Mouse (Mus musculus): ENCODE results near the gene Wdr92.

Wdr92 gene

DNA sequence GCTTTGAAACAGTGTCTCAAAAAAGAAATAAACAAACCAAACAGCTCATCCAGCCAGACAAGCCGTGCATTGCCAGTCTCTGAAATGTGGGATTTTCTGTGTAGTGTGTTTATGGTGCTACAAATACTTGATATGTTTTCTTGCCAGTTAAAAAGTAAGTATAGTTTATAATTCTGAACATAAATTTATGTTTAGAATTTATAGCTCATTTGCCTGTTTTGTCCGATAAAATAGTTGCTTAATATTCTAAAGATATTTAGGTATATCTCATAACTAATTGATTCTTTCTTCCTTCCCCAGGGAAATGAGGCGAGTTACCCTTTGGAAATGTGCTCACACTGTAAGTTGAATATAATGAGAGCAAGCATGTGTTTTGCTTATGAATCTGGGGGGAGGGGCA is at the start of gene Wdr92:
Gene Wdr92, plus strand, starts transcription at position 301 of the 400 bp plus-strand sequence.
- DNase-seq (ENCODE audit: low read depth, low spot score): no peak

DNA sequence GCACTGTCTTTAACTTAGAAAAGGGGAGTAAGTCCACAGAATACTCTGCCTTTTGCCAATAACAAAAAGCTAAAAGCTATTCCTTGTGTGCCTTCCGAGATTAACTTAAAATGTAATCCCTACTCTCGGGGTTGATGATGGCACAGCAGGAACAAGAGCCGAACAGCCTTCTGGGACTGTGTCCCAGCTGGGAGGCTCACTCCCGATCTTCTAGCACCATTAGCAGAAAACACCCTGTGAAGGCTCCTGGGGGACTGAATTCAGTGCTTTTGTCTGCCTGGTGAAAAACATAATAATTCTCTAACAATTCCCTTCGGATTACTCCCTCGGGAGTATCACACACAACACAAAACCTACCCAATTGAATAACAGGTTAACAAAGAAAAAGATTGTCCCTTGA is 46.3 kb upstream of the Wdr92 start:
- peak; percentile 12 for DNase-seq (ENCODE audit: low read depth, low spot score)

DNA sequence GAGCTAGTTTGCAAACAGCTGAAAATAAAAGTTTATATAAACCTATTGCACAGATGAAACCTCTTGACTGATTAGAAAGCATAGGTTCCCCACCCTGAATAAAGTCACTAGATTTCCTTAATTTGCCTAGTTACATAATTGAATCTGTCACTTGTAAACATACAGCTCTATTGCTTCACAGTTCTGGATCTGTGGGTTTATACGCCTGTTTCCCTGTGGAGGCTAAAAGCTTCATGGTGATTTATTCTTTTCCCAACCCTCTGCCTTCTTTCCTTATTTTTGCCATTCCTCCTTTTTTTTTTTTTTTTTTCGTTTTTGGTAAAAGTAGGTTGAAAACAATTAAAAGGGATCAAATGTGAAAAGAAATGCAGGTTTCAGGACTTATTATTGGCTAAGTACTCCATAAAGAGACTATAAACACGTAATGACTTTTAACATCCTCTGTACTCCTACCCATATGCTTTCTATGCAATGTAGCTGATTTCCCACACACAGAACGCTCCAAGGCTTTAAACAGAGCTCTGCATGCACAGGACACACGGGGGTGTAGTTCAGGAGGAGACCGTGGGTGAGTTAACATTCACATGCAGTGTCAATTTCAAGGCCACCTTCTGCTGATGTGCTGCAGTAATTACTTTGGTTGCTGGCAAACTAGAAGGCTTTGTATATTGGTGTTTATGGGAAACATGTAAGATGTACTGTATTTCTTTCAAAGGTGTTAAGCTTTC is 43.4 kb upstream of the Wdr92 start:
- DNase-seq (ENCODE audit: low read depth, low spot score): no peak

DNA sequence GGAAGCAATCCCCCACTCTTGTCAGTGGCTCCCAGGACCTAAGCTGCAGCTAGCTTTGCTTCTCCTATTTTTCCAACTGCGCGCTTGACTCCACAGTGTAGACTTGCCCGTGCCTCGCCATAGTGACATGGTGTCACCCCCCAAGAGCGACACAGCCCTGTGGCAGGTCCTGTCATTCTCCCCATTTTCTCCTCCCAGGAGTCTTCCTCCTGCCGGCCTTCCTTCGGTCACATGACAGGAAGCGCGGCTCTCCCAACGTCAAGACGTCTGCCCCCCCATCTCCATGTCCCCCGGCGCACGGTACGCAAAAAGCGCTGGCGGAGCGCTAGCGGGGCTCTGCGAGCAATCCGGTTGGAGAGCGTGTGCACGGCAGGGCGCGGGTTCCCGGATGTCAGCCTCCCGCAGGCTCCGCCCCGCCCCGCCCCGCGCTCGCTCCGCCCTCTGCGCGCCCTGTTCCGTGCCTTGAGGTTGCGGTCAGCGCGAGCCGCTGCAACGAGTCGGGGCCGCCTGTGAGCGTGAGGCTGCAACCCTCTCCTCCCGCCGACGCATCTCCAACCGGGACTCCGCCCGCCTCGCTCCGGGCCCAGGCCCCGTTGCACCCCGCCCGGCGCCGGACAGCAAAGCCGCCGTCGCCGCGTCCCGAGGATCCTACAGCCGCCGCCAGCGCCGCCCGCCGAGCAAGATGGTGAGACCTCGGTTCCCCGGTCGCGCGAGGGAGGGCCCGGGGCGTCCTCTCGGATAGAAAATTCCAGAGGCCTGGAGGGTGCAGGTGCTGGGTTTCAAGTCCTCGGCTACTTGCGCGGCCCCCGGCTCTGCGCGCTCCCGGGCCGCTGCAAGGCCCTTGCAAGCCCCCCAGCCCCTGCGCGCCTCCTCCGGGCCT is 22.8 kb upstream of the Wdr92 start, which contains the start of gene Ppp3r1:
Gene Ppp3r1, plus strand, starts transcription at position 406 of the 880 bp plus-strand sequence.
- peak; percentile 97 for DNase-seq (ENCODE audit: low read depth, low spot score)

DNA sequence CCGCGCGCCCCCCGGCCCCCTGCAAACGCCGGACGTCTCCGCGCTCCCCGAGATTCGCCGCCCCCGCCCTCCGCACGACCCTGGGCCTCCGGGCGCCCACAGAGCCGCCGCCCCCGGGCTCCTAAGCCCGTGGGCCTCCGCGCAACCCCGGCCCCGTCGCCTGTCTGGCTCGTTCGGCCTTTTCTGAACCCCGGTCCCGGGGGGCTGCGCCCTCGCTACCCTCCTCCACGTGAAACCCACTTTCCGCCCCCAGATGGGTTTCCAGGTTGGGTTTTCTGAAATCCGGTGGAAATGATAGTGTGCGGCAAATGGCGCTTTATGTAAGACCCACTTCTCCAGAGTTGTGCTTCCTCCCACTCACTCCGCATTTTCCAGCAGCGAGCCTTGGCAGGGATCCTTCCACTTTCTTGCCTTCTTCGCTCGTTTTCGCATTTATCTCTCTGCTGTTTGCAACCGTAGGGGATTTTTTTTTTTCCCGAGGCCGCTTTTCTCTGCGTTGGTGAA is 22.1 kb upstream of the Wdr92 start:
- peak; percentile 16 for DNase-seq (ENCODE audit: low read depth, low spot score)

DNA sequence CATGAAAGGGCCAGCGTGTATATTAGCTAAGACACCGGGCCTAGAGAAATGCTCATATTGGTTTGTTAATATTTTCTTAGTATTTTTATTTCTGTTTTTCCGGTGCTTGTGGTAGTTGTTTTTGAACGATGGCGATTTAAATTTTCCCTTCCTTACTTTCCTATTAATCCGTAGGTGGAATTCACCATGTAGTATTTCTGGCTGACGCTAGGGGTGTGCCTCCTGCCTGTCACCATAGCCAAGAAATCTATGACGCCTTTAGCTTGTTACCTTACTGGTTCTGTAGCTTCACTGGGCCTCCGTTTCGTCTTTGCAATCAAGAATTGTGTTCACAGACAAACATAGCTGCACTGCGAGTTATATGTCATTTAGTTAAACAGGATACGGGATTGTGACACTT is 21.7 kb upstream of the Wdr92 start:
- DNase-seq (ENCODE audit: low read depth, low spot score): peak; percentile 61

DNA sequence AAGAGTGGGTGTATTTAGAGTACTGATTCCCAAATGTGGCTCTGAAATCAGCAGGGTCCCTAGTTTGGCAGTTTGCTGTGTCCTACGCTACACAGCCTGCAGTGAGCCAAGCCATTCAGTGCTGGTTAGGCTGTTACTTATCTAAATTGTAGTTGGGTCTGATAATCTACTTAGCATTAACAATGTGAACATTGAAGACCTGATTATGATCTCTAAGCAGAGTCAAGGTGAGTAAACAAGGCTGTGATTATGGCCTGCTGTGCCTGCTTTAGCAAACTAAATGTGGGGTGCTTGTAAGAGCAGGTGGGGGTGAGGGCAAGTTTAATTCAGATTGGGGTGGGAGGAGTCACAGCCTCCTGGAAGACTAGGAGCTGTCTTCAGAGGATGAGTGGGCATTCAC is 18.0 kb upstream of the Wdr92 start:
- no peak for DNase-seq (ENCODE audit: low read depth, low spot score)

DNA sequence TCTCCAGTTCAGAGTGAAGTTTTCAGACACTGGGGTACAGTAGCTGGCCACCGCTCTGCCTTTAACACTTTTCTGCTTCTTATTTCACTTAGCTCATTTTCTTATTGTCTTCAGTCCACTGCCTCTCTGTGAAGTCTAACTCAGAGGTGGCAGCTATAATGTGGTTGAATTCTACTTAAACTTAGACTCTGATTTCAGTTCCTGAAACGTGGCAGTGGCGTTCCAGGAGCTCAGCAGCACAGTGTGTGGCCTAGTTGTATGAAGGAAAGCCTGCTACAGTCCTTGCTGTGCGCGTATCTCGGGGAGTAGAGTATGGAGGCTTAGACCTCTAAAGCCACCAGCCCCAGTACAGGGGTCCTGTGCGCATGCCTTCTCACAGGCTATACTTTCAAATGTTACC is 15.3 kb upstream of the Wdr92 start:
- no peak for DNase-seq (ENCODE audit: low read depth, low spot score)

DNA sequence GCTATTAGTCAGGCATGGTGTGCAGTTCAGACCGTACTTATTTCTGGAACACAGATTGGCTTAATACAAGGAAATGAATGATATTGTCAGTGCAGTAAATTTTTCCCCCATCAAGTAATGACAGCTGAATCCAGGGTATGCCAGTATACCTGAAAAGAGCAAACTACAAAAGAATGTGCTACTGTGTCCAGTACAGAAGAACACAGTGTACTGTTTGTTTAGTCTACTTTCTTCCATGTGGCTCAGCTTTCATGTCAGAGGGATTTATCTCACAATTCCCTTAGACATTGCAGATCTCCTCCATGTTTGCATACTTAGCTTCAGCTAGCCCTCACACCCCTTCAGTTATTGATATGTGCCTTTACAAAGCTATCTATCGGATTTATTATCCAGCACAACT is 12.6 kb upstream of the Wdr92 start:
- no peak for DNase-seq (ENCODE audit: low read depth, low spot score)

DNA sequence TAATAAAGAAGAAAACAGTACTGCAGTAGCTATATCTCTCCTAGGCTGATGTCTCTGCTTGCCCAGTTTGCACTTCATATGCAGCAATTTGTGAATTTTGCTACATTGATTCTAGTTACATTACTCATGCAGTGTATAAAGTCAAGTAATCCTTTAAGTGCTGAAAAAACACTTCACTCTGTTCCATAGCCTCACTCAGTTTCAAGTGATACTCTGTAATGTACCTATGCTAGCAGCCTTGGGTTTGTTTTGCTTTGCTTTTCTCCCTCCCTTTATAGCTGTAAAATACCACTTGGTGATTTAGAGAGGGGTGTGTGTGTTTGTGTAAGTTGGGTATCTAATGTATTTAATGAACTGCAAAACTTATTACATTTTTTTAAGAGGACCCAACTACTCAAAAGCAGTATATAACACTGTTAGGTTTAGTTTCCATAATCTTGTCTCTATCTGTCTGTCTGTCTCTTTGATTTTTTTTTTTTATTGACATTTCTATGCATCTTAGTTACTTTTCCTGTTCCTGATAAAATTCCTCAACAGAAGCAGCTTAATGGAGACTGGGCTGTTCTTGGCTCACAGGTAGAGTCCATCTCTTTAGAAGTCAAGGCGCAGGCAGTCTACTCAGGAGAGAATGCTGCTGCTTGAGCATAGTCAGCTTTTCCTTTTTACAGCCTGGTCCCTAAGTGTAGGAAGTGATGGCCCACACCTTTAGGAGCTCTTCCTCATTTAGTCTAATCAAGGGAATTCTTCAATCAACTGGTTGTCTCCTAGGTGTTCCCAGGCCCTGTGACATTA is 10.8 kb upstream of the Wdr92 start:
- no peak for DNase-seq (ENCODE audit: low read depth, low spot score)

DNA sequence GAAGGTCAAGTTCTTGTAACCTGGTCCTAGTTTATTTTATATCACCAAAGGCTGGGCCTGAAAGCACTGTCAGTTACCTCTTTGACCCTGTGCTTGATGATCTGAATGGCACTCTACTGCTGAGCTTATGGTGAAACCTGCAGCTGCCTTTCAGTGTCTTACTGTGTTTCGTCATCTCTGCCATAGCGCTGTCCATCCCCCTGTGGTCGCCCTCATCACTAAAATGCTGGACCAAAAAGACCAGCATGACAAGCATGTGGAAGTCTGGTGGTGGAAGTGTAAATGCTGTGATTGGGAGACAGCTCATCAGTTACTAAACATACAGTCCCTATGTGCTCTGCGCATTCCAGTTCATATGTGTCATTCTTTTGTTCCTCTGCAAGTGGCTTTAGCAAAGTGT is 9.6 kb upstream of the Wdr92 start:
- DNase-seq (ENCODE audit: low read depth, low spot score): no peak

DNA sequence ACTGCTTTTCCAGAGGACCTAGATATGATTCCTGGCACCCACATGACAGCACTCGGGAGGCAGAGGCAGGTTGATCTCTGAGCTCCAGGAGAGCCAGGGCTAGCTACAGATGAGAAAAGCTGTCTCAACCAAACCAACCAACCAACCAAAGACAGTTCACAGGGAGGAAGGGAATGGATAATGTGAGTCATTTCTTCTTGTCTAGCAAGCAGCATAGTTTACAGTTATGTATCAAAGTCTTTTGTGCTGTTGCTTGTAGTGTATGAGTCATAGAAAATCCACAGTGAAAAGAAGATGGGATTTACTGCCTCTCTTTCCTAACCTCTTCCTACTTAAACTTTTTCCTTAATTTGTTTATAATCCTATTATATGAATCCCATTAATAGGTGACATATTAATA is 5.3 kb upstream of the Wdr92 start:
- no peak for DNase-seq (ENCODE audit: low read depth, low spot score)

DNA sequence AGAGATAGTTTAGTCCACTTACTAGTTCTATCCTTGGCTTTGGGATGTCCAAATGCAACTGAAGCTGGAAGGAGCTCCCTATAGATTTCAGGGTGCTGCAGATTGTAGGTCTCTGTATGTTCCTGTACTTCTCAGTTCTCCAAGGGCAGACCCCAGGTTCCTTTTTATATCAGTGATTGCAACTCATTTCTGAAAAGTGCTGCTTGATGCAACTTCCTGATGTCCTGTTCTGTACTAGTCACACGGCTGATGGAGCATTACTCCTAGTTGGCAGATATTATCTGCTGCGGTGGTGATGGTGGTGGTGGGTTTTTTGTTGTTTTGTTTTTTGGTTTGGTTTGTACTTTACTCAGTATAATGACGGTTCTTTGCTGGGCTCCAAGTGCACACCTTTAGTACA is 1.2 kb upstream of the Wdr92 start:
- no peak for DNase-seq (ENCODE audit: low read depth, low spot score)

DNA sequence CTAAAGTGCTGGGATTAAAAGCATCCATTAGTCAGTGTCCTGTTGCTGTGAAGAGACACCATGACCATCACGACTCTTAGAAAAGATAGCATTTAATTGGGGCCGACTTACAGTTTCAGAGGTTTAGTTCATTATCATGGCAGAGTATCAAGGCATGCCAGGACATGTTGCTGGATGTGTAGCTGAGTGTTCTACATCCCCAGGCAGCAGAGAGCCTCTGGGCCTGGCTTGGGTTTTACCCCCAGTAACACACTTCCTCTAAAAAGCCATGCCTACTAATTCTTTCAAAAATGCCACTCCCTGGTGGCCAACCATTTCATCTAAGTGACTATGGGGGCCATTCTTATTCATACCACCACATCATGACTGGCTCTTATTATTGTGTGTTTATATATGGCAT is 1.3 kb downstream of the Wdr92 start:
- no peak for DNase-seq (ENCODE audit: low read depth, low spot score)

DNA sequence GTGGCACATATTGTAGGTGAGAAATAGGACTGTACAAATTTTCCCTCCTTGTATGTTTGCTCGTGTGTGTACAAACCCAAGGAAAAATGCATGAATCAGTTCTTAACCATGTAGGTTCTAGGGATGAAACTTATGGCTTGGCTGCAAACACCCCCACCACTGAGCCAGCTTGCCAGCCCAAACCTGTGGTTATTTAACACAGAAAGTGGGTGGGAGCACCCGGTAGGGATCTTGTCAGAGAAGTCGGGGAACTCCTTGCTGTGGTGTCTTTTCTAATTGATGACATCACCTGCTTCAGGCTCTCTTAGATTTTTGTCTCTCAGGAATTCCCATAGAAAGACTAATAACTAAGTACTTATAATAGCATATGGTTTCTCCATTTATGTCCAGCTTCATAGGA is 5.7 kb downstream of the Wdr92 start:
- no peak for DNase-seq (ENCODE audit: low read depth, low spot score)

DNA sequence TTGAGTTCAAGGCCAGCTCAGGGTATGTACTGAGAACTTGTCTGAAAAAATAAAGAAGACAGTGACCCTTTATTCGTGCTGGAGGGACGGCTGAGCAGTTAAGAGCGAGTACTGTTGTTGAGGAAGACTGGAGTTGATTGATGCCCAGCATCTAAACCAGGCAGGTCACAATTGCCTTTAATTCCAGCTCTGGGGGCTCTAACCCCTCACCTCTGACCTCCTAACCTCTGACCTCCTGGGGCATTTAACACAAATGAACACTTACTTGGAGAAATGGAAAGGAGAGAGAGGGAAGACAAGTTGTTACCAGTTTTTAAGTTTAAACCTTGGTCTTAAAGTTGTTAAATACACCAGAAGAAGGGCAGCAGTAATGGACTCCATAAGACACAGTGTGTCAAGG is 6.9 kb downstream of the Wdr92 start:
- peak; percentile 48 for DNase-seq (ENCODE audit: low read depth, low spot score)

DNA sequence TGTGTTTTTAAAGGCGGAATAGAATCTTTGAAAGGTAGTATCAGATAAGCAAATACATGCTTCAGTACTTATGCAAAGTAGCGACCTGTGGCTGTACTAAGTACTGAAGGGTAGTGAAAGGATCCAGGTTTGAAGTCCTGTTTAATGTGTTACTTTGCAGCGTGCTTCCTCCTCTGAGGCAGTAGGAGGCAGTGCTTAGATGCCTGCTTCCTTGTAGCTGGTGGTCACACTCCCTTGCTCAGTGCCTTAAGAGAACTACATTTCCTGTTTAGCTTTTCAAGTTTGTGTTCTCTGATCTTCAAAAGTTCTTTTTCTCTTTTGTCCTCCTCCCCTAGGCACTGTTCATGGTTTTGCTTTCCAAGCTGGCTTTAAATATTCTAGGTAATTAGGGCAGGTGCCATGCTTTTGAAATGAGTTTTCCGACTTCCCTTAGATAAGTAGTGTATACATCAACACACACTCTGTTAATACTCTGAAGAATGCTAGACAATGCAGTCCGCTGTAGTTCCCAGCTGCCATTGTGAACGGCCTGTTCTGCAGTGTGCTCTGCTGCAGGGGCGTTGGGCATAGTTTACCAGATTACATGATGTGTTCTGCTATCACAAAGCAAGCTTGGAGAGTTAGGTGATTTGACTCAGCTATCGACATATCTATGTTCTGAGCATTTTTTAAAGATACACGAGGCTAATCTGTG is 10.4 kb downstream of the Wdr92 start:
- DNase-seq (ENCODE audit: low read depth, low spot score): no peak

DNA sequence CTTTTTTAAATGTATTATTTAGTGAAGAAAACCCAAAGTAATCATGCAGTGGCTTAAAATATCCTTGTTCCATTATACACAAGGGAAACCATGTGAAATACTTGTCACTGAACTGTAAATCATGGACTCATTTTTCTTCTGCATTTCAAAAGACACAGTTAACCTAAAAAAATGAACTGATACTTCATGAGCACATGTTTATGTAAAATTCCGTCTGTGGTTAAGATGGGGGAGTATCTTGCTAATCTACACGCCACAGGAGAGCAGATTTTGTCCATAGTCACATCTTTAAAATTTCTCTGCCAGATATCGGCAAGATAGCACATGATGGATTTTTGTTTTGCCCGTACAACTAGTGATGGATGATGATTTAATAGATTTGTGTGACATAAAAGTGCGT is 17.3 kb downstream of the Wdr92 start:
- DNase-seq (ENCODE audit: low read depth, low spot score): no peak

DNA sequence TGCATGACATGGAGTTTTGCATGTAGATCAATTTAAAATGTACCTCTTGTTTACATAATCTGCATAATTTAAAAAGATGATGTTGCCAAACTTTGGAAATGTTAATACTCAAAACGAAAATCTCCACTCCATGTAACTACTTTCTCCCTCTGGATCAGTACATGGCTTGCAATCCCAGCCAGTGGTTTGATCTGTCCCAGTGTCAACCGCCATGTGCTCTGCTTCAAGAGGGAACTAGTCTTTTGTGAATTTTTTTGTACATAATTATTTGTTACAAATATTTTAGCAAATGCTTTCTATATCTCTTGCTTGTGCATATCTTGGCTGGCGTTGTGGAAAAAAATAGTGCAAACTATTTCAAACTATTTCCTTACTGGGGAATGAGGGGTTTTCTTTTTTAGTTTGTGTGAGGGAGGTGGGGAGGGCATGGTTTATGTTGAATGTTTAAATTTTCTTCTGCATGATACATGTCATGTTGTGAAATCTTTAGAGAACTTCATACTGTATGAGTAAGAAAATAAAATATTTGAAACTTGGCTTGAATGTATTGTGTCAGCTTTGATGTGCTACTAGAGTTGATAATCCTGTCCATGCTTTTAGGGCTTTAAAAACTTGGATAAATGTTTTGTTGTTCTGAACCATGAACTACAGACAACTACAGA is 18.1 kb downstream of the Wdr92 start:
- no peak for DNase-seq (ENCODE audit: low read depth, low spot score)

DNA sequence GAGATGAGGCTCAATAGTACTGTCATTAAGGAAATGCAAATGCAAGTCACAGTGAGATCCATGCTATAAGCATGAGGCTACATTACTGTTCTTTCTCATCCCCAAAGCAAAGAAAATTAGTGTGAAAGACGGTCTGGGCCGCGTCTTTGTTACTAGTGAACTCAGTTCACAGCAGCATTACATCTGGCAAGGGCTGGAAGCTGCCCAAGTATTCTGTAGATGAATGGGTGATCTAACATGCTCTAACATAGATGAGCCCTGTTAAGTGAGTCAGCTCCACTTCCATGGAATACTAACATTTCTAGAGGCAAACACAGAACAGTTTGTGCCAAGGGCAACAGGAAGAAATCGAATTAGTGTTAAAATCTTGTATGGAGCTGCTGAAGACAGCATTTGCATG is 19.0 kb downstream of the Wdr92 start:
- no peak for DNase-seq (ENCODE audit: low read depth, low spot score)

DNA sequence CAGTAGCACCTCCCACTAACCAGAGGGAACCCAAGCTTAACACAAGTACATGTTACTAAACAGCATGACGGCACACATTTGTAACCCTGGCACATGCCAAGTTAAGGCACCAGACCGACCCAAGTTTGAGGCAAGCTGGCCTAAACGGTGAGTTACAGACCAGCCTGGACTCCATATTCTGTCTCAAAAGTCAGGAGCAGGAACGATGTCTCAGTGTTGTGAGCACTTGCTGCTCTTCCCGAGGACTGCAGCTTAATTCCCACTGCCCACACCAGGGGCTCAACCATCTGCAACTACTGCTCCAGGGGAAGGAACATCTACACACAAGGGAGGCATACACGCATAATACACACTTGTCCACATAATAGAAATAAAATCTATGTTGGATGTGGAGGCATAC is 20.6 kb downstream of the Wdr92 start:
- no peak for DNase-seq (ENCODE audit: low read depth, low spot score)
